Mouse (Mus musculus): ENCODE results near the gene Slc5a5.

DNA sequence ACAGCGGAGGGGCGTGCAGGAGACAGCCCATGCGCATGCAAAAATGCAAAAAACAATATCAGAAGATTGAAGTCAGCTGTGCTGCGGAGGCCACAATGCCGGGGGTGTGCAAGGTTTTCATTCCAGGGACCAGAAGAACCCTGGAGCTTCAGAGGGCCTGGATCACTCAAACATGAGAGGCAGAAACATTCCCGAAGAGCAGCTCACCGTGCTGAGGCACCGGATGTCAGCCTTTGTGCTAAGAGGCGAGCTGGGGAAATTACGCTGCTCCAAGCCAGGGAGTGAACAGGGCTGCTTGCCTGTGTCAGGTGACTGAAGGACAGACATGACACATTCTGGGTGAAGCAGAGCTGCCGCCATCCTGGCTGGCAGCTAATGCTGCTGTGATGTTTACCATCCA, 12.0 kb downstream of the Slc5a5 start:
- no peak for TF ChIP-seq CTCF (IDR thresholded peaks at IDR 0.05; ENCODE audit: control insufficient read depth, insufficient read depth, insufficient replicate concordance, low read depth, low read length)
- no peak for TF ChIP-seq POLR2A (IDR thresholded peaks at IDR 0.05; ENCODE audit: control insufficient read depth, low read depth, low read length)
